Mouse (Mus musculus): ENCODE measurements at regions not wholly inside any gene's neighbourhood (a gene's known extent, or its start where the extent isn't known, plus 50 kb on each side); places are given as distances from the start of the nearest gene placed in this dataset.

DNA sequence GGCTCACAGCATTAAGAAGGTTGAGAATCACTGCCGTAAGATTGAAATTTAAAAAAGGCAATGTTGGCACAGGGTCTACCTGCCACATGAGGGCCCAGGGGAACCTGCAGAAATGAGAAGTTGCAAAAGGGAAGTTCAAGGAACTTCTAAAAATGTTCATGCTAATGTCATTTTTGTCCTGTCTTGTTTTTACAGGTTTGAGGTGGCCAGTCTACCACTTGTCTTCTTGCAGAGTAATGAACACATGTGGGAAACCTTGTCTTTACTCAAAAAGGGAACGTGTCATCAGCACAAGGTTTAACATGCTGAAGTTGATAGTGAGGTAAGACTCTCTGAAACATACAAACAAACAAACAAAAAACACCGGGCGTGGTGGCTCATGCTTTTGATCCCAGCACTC lies 71.4 kb upstream of the Nanos1 start:
- DNase-seq (ENCODE audit: low read depth) = no peak

DNA sequence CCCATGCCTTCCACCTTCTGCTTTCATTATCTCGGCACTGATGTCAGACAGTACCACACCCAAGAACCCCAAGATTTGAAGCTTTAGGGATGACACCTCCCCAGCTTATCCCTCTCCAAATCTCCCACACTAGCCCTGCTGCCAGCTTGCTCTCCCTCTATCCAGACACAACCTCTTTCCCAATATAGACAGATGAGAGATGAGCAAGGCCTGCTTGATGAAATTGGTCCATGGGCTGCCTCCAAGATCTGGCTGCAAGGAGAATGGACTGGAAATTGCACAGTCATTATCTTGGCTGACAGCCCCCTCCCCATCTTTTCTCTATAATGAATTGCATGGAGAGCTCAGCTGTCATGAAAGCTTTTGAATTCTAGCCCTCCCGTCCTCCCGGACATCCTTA lies 73.5 kb upstream of the Nanos1 start:
- no peak for DNase-seq (ENCODE audit: low read depth)

DNA sequence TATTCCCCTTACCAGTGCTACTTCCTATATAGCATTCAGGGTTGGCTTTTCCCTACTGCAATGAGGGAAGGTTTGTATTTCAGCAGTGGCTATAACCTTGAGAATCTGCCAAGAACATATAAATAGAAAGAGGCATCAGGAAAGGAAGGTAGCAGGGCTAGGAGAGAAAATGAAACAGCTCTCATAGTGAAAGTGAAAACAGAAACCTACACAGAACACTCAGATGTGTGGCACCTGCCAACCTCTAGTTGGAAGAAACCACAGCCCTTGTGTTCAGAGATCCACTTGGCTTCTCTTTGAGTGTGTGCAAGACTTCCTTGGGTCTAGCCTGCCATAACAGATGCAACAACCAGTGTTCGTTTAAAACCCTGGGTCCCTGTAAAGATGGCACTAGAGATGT lies 74.3 kb upstream of the Nanos1 start:
- DNase-seq (ENCODE audit: low read depth) = no peak

DNA sequence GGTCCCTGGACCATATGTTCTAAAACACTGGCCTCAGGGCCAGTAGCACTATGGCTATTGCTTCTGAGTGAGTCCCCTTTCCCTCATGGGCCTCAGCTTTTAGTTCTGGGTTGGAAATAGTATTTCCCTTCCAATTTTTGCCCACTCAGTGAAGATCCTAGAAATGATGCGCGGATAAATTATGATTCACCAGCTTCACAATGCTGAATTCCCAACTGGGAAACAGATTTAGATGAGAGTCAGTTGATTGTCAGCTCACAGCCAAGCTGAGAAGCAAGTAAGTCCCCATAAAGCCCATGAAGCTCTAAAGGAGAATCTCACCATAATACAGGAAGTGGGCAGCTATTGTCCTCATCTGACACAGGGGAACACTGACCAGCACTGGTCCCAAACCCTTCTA lies 77.6 kb upstream of the Nanos1 start:
- DNase-seq (ENCODE audit: low read depth) = no peak

DNA sequence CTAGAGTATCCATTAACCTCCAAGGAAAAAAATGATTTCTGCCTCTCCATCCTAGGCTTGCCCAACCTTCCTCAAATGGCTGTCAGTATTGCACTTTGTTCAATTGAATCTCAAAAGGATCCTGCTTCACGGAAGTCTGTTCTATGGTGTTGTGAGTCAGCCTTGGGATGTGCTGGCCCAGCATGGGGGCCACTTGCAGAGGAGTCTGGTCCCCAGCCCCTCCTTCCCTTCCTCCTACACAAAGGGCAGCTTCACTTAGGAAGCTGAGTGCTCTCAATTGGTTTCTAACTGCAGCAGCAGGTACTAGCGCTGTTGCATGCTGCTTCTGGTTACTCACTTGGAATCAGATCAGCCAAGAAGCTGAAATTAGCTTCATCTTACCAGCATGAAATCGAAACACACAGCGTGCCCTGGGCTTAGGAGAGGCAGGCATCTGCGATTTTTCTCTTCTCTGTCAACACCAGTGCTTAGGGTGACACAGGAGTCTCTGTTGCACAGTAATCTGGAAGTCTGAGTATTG lies 80.8 kb upstream of the Nanos1 start:
- no peak for DNase-seq (ENCODE audit: low read depth)

DNA sequence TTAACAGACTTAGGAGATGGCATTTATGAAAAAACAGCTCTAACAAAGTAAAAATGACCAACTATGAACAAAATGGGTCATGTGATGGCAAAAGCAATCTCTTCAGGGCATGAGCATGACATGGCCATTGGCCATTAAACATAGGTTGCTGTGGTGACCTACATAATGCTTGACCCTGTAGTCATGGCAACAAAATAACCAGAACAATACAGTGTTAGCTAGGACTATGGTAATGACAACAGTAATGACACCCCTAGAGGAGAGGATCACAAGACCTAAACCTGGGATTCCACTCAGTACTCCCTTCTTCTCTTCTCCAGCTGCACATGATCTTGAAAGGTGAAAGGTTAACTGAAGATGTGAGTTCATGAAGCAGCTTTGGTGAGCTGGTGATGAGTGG lies 85.0 kb upstream of the Nanos1 start:
- no peak for DNase-seq (ENCODE audit: low read depth)

DNA sequence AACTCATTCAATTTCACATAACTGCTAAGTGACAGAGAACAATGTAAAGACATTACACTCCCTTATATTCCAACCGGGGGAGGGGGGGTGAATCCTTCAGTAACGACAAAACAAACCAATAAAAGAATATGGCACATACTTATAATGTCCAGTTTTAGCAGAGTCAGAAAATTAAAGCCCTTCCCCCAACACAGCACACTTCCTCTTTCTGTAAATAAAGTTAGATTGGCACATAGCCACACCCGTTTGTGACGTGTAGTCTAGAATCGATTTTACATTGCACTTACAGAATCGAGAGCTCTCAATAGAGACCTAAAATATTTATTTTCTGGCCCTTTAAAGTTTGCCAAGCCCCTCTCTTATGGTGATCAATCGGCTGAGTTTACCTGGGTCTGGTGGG lies 85.0 kb upstream of the Cacul1 start:
- peak; percentile 27 for DNase-seq (ENCODE audit: low read depth)

DNA sequence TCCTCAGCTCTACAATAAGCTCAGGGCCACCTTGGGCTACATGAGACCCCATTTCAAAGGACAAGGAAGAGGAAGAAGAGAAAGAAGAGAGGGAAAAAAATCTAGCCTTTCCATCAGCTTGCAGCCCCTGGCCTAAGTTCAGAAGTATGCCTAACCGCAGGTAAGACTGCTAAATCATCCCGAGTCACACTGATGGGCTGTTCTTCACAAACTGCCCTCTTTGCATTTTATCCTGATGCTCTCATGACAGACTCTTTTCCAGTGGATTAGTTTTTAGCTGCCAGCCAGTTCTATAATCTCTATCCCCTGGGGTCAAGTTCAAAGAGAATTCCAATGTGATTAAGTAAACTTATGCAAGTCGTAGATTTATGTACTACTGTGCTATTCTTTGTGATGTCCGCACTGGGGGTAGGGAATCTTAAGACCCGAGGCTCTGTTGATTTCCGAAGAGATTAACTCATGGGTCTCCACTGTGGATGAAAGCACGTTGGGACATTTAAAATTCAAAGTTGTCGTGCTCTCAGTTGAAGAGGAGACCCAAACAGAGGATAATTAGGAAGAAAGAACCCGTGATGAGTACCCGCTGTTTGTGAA lies 70.4 kb upstream of the Cacul1 start:
- DNase-seq (ENCODE audit: low read depth) = no peak

DNA sequence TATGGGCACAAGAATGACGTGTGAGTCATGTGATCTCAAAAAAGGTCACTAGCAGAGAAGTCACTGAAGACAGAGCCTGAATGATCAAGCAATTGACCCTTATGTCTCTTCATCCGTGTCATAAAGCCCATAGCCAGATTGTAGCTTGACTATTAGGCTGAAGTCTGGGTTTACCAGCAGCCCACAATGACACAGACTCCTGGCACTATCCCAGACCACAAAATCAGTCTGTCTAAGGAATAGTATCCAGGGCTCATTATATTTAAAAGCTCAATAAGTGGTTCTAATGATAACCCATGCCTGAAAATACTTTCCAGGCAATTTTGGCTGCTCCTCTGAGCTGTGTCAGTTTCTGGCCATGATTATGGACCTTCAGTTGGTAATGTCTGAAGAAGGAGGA lies 59.2 kb upstream of the Cacul1 start:
- no peak for DNase-seq (ENCODE audit: low read depth)

Measured in 416B (cell line).